16 mouse cellular contexts compared by ENCODE assay signal in the genomic region with DNA sequence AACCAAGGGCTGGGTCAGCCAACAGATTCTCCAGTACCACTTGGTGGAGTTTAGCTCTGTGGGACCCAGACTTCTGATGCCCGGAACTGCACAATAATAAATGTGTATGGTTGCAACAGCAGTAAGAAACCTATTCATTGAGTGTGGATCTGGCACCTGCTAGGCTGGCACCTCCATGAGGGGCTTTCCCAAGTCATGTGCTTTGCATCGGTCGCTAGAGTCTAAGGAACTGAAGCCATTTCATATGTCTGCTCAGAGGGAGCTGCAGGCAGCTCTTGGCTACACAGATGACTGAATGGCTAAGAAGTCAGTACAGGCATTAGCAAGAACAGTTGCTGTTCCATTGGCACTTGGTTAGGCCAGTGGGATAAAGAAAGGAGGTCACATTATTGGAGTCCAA.
"Had no signal": no experiment of that assay in that cellular context is flagged by ENCODE, and none has a peak within 500 bp of the region (broad histone marks: within the 10 kb centered on the region; RNA-seq: fewer than 3 reads in every experiment).

No protein-coding gene starts in this region.

- H3K9ac ChIP-seq: neural tube, embryonic 12.5 days; neural tube, embryonic 13.5 days; neural tube, embryonic 15.5 days; stomach, embryonic 15.5 days had no signal

- H3K4me3 ChIP-seq: neural tube, embryonic 12.5 days; neural tube, embryonic 13.5 days; neural tube, embryonic 15.5 days; stomach, embryonic 15.5 days had no signal

- H3K27ac ChIP-seq: neural tube, embryonic 12.5 days; neural tube, embryonic 13.5 days; neural tube, embryonic 15.5 days; stomach, embryonic 15.5 days; stomach, postnatal 0 days had no signal

- H3K36me3 ChIP-seq: neural tube, embryonic 12.5 days; neural tube, embryonic 13.5 days; neural tube, embryonic 15.5 days; stomach, embryonic 15.5 days had no signal

- DNase-seq: retina, postnatal 1 day; right cerebral cortex, postnatal 14 days; right cerebral cortex, postnatal 25 days; right cerebral cortex, postnatal 4 days; spleen, adult 18-20 months; thymus, adult 18-20 months; thymus, adult 2 months; thymus, postnatal 14 days; thymus, postnatal 25 days; thymus, postnatal 36 days; thymus, postnatal 4 days had no signal

- H3K4me1 ChIP-seq: neural tube, embryonic 12.5 days; neural tube, embryonic 13.5 days; neural tube, embryonic 15.5 days had no signal

- H3K27me3 ChIP-seq: neural tube, embryonic 12.5 days; neural tube, embryonic 13.5 days; neural tube, embryonic 15.5 days; stomach, embryonic 15.5 days had no signal

- H3K9me3 ChIP-seq: neural tube, embryonic 12.5 days; neural tube, embryonic 13.5 days; neural tube, embryonic 15.5 days; stomach, embryonic 15.5 days had no signal

- H3K4me2 ChIP-seq: neural tube, embryonic 12.5 days; neural tube, embryonic 13.5 days; neural tube, embryonic 15.5 days; stomach, embryonic 15.5 days had no signal
